Mouse (Mus musculus) liver, postnatal 0 days (tissue): ENCODE data around the gene Fkbp11.

ENCODE experiments used
- CTCF ChIP-seq: sonication (generic); IDR thresholded peaks from 2 replicates; pipeline ENCODE4 v1.5.1; 2016; ENCODE audit warnings: antibody characterized with exemption, low read depth
- EP300 ChIP-seq: IDR thresholded peaks from 2 replicates; pipeline ENCODE4 v1.6.1; 2016; ENCODE audit warnings: antibody characterized with exemption, low read depth, mild to moderate bottlenecking

DNA sequence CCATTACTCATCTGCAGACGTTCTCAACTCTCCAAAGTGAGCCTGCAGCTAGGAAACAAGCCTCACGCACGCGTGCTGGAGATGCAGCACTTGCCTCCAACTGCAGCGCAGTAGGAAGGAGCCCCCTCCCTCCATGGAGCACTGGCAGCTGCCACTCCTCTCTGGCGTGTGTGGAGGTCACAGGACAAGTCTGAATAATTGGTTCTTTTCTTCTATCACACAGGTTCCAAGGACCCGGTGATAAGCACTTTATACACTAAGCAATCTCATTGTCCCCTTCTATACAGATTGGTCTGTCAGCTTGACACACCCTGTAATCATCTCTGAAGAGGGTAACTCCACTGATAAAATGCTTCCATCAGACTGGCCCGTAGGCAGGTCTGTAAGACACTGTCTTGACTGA is 25.0 kb upstream of the Fkbp11 start:
- TF ChIP-seq CTCF (no peak), EP300 (no peak)
